Mouse (Mus musculus) myocyte (in vitro differentiated cells): ENCODE data around the gene Zfp85.

Experiments
- CEBPB ChIP-seq: IDR thresholded peaks from 2 replicates; pipeline ENCODE4 v1.6.1; 2011; ENCODE audit warnings: mild to moderate bottlenecking, moderate library complexity; ENCODE audit not compliant: poor library complexity, insufficient read depth, severe bottlenecking
- E2F4 ChIP-seq: IDR thresholded peaks from one replicate; pipeline ENCODE4 v1.6.1; 2011; ENCODE audit warnings: mild to moderate bottlenecking, control low read depth, moderate library complexity; ENCODE audit not compliant: insufficient read depth
- MAX ChIP-seq: IDR thresholded peaks from one replicate; pipeline ENCODE4 v1.6.1; 2011; ENCODE audit warnings: low read depth, mild to moderate bottlenecking, control low read depth
- MYOG ChIP-seq, 3 experiments: IDR thresholded peaks; one replicate each; pipeline ENCODE4 v1.6.1; 2011; ENCODE audit warnings: control low read depth in 2 of 3, low read depth in 2 of 3, mild to moderate bottlenecking in 2 of 3; ENCODE audit not compliant: insufficient read length in 2 of 3, control insufficient read depth in 1 of 3, insufficient read depth in 1 of 3
- POLR2A ChIP-seq: IDR thresholded peaks from one replicate; pipeline ENCODE4 v1.6.1; 2011; ENCODE audit warnings: low read depth, mild to moderate bottlenecking, control low read depth, moderate library complexity; ENCODE audit not compliant: insufficient read length
- POLR2AphosphoS2 ChIP-seq: IDR thresholded peaks from one replicate; pipeline ENCODE4 v1.6.1; 2011; ENCODE audit warnings: low read depth, control low read depth; ENCODE audit not compliant: insufficient read length
- REST ChIP-seq: IDR thresholded peaks from one replicate; pipeline ENCODE4 v1.6.1; 2011; ENCODE audit warnings: mild to moderate bottlenecking, control low read depth, moderate library complexity; ENCODE audit not compliant: insufficient read depth, insufficient read length
- TCF12 ChIP-seq: IDR thresholded peaks from one replicate; pipeline ENCODE4 v1.6.1; 2011; ENCODE audit warnings: mild to moderate bottlenecking, control low read depth; ENCODE audit not compliant: poor library complexity, insufficient read depth, severe bottlenecking
- TCF3 ChIP-seq: IDR thresholded peaks from one replicate; pipeline ENCODE4 v1.6.1; 2011; ENCODE audit warnings: low read depth, control low read depth; ENCODE audit not compliant: insufficient read length
- USF1 ChIP-seq: IDR thresholded peaks from one replicate; pipeline ENCODE4 v1.6.1; 2011; ENCODE audit warnings: low read depth, mild to moderate bottlenecking, control low read depth, moderate library complexity

- TF ChIP-seq POLR2A = no peak
- no peak for TF ChIP-seq USF1
- TF ChIP-seq POLR2AphosphoS2 = no peak
- no peak for TF ChIP-seq E2F4
- TF ChIP-seq CEBPB = no peak
- TF ChIP-seq TCF12 = no peak
- TF ChIP-seq TCF3 = no peak
- no peak for TF ChIP-seq REST
- no peak for TF ChIP-seq MAX
- TF ChIP-seq MYOG (IDR thresholded peaks at IDR 0.05; ENCODE audit: control insufficient read depth in 1 of 3, insufficient read depth in 1 of 3, insufficient read length in 2 of 3, low read depth in 2 of 3) = no peak
These were observed 43.6 kb upstream of the Zfp85 start for GRCm38 (mm10) chr13:67798618-67799017.
